Mouse (Mus musculus) kidney, adult 2 months (tissue): ENCODE results near the gene Pqlc2.

Experiments used
- CTCF ChIP-seq: fragments of 200-500 bp; conservative IDR thresholded peaks from 2 replicates; pipeline ENCODE4 v1.5.1; 2011; ENCODE audit warnings: low read depth, mild to moderate bottlenecking, control low read depth, low read length, moderate library complexity, mixed read lengths; ENCODE audit not compliant: insufficient read depth, insufficient read length
- POLR2A ChIP-seq: fragments of 200-500 bp; IDR thresholded peaks from one replicate; pipeline ENCODE4 v1.6.1; 2011; ENCODE audit warnings: low read depth, low read length, control low read depth

DNA sequence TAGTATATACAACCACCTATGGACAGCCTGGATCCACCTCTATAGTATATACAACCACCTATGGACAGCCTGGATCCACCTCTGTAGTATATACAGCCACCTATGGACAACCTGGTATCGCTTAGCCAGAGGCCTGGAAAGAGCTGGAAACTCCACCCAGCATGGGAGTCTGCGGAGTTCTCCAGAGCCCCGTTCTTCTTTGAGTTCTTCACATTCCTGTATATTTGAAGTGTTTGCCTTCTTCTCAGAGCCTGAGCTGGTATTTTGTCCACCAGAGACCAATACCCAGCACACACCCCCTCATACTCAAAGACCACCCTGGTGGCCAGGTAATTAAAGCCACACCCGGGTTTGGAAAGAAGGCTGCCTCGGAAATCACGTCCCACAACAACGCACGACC lies 53.8 kb downstream of the Pqlc2 start:
- TF ChIP-seq CTCF (no peak), POLR2A (no peak)
